Mouse (Mus musculus) lung, adult 2 months (tissue): ENCODE data around the gene Pigt. TPM values are rescaled to one million over a fixed set of nuclear protein-coding genes. Genes with fewer than 3 reads are reported as not detected.

Experiments
- DNase-seq: peaks from one replicate; pipeline ENCODE4 v3.0.0; 2022
- H3K4me1 ChIP-seq: fragments of 200-500 bp; 2 replicates; pipeline ENCODE4 v1.6.1; 2011; ENCODE audit warnings: low read length; ENCODE audit not compliant: control insufficient read depth, insufficient read depth
- H3K4me3 ChIP-seq: fragments of 200-500 bp; replicated peaks from 2 replicates; pipeline ENCODE3; 2011; ENCODE audit warnings: low read depth, mild to moderate bottlenecking, control low read depth, low read length; ENCODE audit errors: extremely low read depth
- CTCF ChIP-seq: fragments of 200-500 bp; IDR thresholded peaks from 2 replicates; pipeline ENCODE4 v1.5.1; 2011; ENCODE audit warnings: mild to moderate bottlenecking, low read length, control low read depth; ENCODE audit not compliant: insufficient read depth
- POLR2A ChIP-seq: fragments of 200-500 bp; IDR thresholded peaks from 2 replicates; pipeline ENCODE4 v1.6.1; 2011; ENCODE audit warnings: low read depth, mild to moderate bottlenecking, control low read depth, low read length, borderline replicate concordance; ENCODE audit errors: extremely low read depth
- WGBS: fragments of 180-500 bp; shearing (Covaris S2); methylation state at CpG from one replicate; pipeline ENCODE4 v1.1.7; 2018; 5-methylcytosine and 5-hydroxymethylcytosine counted together
- polyA plus RNA-seq: library from polyadenylated mRNA; depleted of rRNA; stranded (reverse); fragments of >200 nt; gene quantifications from 2 replicates; pipeline ENCODE4 v1.2.3, GENCODE M21; 2012; rRNA removed

Pigt gene
- 93.8 and 104 TPM in 2 replicates for polyA plus RNA-seq

GRCm38 (mm10) chr2:164496847-164497690 lies at the start of gene Pigt:
Gene Pigt (plus strand): TSS chr2:164497520.
- peak; percentile 85 for DNase-seq
- Histone ChIP-seq H3K4me3 (peak within 1 kb of the TSS; percentile 86), H3K4me1 (peaks cover 3% of the 10 kb centered on the region)
- TF ChIP-seq CTCF (no peak), POLR2A (peak; percentile 94)
- 4% methylated on average over 43 of the region's 43 CpGs for WGBS

DNA sequence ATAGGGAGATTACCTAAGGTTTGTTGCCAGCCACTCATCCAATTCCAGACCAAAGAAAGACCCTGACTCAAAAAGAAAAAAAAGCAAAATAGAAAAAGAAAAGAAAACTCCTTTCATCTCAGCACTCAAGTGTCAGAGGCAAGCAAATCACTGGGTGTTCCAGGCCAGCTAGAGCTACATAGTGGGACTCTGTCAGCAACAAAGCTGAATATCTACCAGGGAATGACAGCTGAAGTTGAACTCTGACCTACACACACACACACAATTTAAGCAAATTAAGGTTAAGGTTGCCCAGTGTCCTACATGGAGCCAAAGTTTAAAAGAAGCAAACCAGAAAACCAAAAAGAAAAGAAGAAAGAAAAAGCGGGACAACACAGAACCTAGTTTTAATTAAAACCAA lies 49.2 kb upstream of the Pigt start:
- no peak for DNase-seq
- WGBS = 95% methylated on average over 1 of the region's 1 CpGs
- peaks cover 10% of the 10 kb centered on the region for H3K4me1 ChIP-seq
- no peak for TF ChIP-seq CTCF
- TF ChIP-seq POLR2A = no peak
- H3K4me3 ChIP-seq = no peak overlapping the region

- Histone ChIP-seq H3K4me3 (no peak overlapping the region), H3K4me1 (peaks cover 12% of the 10 kb centered on the region)
- no peak for DNase-seq
- 60% methylated on average over 5 of the region's 5 CpGs for WGBS
- TF ChIP-seq CTCF = no peak
- no peak for TF ChIP-seq POLR2A
Measured at GRCm38 (mm10) chr2:164448921-164449320, 48.4 kb upstream of the Pigt start.

GRCm38 (mm10) chr2:164449341-164450042 lies 47.8 kb upstream of the Pigt start:
- DNase-seq = peak; percentile 28
- no peak overlapping the region for H3K4me3 ChIP-seq
- peaks cover 13% of the 10 kb centered on the region for H3K4me1 ChIP-seq
- no peak for TF ChIP-seq POLR2A
- TF ChIP-seq CTCF = no peak
- WGBS = 65% methylated on average over 14 of the region's 14 CpGs

GRCm38 (mm10) chr2:164452000-164452676 lies 45.2 kb upstream of the Pigt start:
- Histone ChIP-seq H3K4me1 (peaks cover 21% of the 10 kb centered on the region), H3K4me3 (no peak overlapping the region)
- no peak for DNase-seq
- TF ChIP-seq POLR2A (no peak), CTCF (no peak)
- 31% methylated on average over 13 of the region's 13 CpGs for WGBS

- 38% methylated on average over 14 of the region's 14 CpGs for WGBS
- H3K4me1 ChIP-seq = peaks cover 22% of the 10 kb centered on the region
- no peak overlapping the region for H3K4me3 ChIP-seq
- DNase-seq = peak; percentile 34
- TF ChIP-seq CTCF (no peak), POLR2A (no peak)
Measured at GRCm38 (mm10) chr2:164453047-164453757, 44.1 kb upstream of the Pigt start.

- 75% methylated on average over 7 of the region's 7 CpGs for WGBS
- TF ChIP-seq POLR2A = no peak
- TF ChIP-seq CTCF = no peak
- no peak for DNase-seq
- Histone ChIP-seq H3K4me3 (no peak overlapping the region), H3K4me1 (peaks cover 22% of the 10 kb centered on the region)
Measured at GRCm38 (mm10) chr2:164453887-164454500, 43.3 kb upstream of the Pigt start.

DNA sequence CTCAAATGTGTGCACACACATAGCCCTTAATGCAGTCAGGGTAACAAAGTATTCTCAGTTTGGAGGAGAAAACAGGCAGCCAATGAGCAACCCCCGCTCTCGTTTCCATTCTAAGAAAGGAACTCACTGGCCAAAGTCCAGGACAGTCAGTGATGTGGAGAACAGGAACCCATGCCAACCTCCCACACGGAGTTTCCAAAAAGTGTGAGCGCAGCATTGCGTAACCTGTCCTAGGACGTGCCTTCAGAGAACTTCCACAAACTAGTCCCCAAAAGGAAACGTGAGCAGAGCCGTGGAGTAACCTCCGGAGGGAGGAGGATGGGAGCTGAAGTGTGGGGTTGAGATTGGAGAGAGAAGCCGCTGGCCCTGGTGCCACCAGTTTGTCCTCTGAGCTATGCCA lies 42.5 kb upstream of the Pigt start:
- DNase-seq = peak; percentile 75
- 27% methylated on average over 10 of the region's 10 CpGs for WGBS
- Histone ChIP-seq H3K4me1 (peaks cover 22% of the 10 kb centered on the region), H3K4me3 (no peak overlapping the region)
- no peak for TF ChIP-seq POLR2A
